Mouse (Mus musculus) midbrain, embryonic 16.5 days (tissue): ENCODE measurements around the gene Snrpa. TPM values are rescaled to one million over a fixed set of nuclear protein-coding genes. Genes with fewer than 3 reads are reported as not detected.

Source experiments
- ATAC-seq: fragments of 200-750 bp; cut with Nextera tagmentation; 2 replicates; pipeline ENCODE4 v1.8.0; 2017; ENCODE audit warnings: moderate TSS enrichment
- H3K27ac ChIP-seq: fragments of 300-500 bp; sonication (generic); 2 replicates; pipeline ENCODE4 v1.5.1; 2014; ENCODE audit warnings: mild to moderate bottlenecking, low read length, mixed read lengths
- H3K27me3 ChIP-seq: fragments of 300-500 bp; sonication (generic); 2 replicates; pipeline ENCODE4 v1.6.1; 2014; ENCODE audit warnings: low read depth, low read length, mixed read lengths; ENCODE audit not compliant: control insufficient read depth, insufficient read depth
- H3K36me3 ChIP-seq: fragments of 300-500 bp; sonication (generic); 2 replicates; pipeline ENCODE4 v1.6.1; 2014; ENCODE audit warnings: mild to moderate bottlenecking, low read length, moderate library complexity, mixed read lengths; ENCODE audit not compliant: control insufficient read depth, insufficient read depth
- H3K4me1 ChIP-seq: fragments of 300-500 bp; sonication (generic); 2 replicates; pipeline ENCODE4 v1.6.1; 2014; ENCODE audit warnings: mild to moderate bottlenecking, low read length, mixed read lengths; ENCODE audit not compliant: control insufficient read depth, insufficient read depth
- H3K4me2 ChIP-seq: fragments of 300-500 bp; sonication (generic); 2 replicates; pipeline ENCODE4 v1.6.1; 2014; ENCODE audit warnings: mild to moderate bottlenecking, low read length, mixed read lengths
- H3K4me3 ChIP-seq: fragments of 300-500 bp; sonication (generic); 2 replicates; pipeline ENCODE4 v1.5.1; 2014; ENCODE audit warnings: low read depth, mild to moderate bottlenecking, low read length, moderate library complexity, mixed read lengths
- H3K9ac ChIP-seq: fragments of 300-500 bp; sonication (generic); 2 replicates; pipeline ENCODE4 v1.6.1; 2014; ENCODE audit warnings: low read depth, low read length, mixed read lengths
- H3K9me3 ChIP-seq: fragments of 300-500 bp; sonication (generic); replicated peaks from 2 replicates; pipeline ENCODE4 v1.6.1; 2014; ENCODE audit warnings: mild to moderate bottlenecking, low read length, mixed read lengths; ENCODE audit not compliant: control insufficient read depth, poor library complexity, severe bottlenecking
- WGBS: fragments of 180-500 bp; shearing (Covaris S2); extraction: QIAGEN DNeasy Blood & Tissue Kit; methylation state at CpG from one replicate; pipeline ENCODE4 v1.1.7; 2014; 5-methylcytosine and 5-hydroxymethylcytosine counted together
- polyA plus RNA-seq: library from polyadenylated mRNA; unstranded; fragments of >200 nt; fragmentation: Nextera tagmentation; extraction: Ambion mirVana; gene quantifications from 2 replicates; pipeline ENCODE4 v1.2.1, GENCODE M21; 2015

Snrpa gene
- polyA plus RNA-seq, 1 experiment from 2014 or later: 192 TPM

- H3K4me3 ChIP-seq: no peak overlapping the region
- H3K9me3 ChIP-seq: no peaks in the 10 kb centered on the region
- H3K36me3 ChIP-seq: peaks cover 52% of the 10 kb centered on the region
- no peak overlapping the region for H3K27ac ChIP-seq
- no peak overlapping the region for H3K4me2 ChIP-seq
- H3K9ac ChIP-seq: no peak overlapping the region
- H3K4me1 ChIP-seq: peaks cover 27% of the 10 kb centered on the region
- H3K27me3 ChIP-seq: no peaks in the 10 kb centered on the region
- 97% methylated on average over 5 of the region's 5 CpGs for WGBS
- no peak for ATAC-seq
Observed at GRCm38 (mm10) chr7:27192434-27192833, 3.6 kb downstream of the Snrpa start.

- peaks cover 14% of the 10 kb centered on the region for H3K4me1 ChIP-seq
- 92% methylated on average over 10 of the region's 10 CpGs for WGBS
- no peak overlapping the region for H3K4me3 ChIP-seq
- no peaks in the 10 kb centered on the region for H3K9me3 ChIP-seq
- H3K36me3 ChIP-seq: peaks cover 76% of the 10 kb centered on the region
- H3K4me2 ChIP-seq: no peak overlapping the region
- no peak for ATAC-seq
- no peak overlapping the region for H3K27ac ChIP-seq
- H3K27me3 ChIP-seq: no peaks in the 10 kb centered on the region
- H3K9ac ChIP-seq: no peak overlapping the region
Observed at GRCm38 (mm10) chr7:27189271-27189931, 6.7 kb downstream of the Snrpa start.

- peaks cover 58% of the 10 kb centered on the region for H3K36me3 ChIP-seq
- no peak for ATAC-seq
- no peak overlapping the region for H3K4me3 ChIP-seq
- no peaks in the 10 kb centered on the region for H3K27me3 ChIP-seq
- WGBS: 89% methylated on average over 5 of the region's 5 CpGs
- H3K27ac ChIP-seq: no peak overlapping the region
- no peaks in the 10 kb centered on the region for H3K9me3 ChIP-seq
- H3K4me2 ChIP-seq: no peak overlapping the region
- H3K4me1 ChIP-seq: no peaks in the 10 kb centered on the region
- no peak overlapping the region for H3K9ac ChIP-seq
Observed at GRCm38 (mm10) chr7:27185986-27186385, 10.1 kb downstream of the Snrpa start.

GRCm38 (mm10) chr7:27184964-27185363 lies 11.1 kb downstream of the Snrpa start:
- 63% methylated on average over 3 of the region's 3 CpGs for WGBS

GRCm38 (mm10) chr7:27182498-27182897 lies 13.6 kb downstream of the Snrpa start:
- Histone ChIP-seq H3K4me2 (no peak overlapping the region), H3K36me3 (peaks cover 27% of the 10 kb centered on the region), H3K27me3 (no peaks in the 10 kb centered on the region), H3K4me3 (no peak overlapping the region), H3K9ac (no peak overlapping the region), H3K9me3 (no peaks in the 10 kb centered on the region), H3K27ac (no peak overlapping the region), H3K4me1 (peaks cover 9% of the 10 kb centered on the region)
- WGBS: 84% methylated on average over 1 of the region's 1 CpGs
- ATAC-seq: no peak

More at GRCm38 (mm10) chr7:27184964-27185363, 11.1 kb downstream of the Snrpa start:
- Histone ChIP-seq H3K4me2 (no peak overlapping the region), H3K27me3 (no peaks in the 10 kb centered on the region), H3K4me1 (no peaks in the 10 kb centered on the region), H3K36me3 (peaks cover 48% of the 10 kb centered on the region), H3K9me3 (no peaks in the 10 kb centered on the region), H3K9ac (no peak overlapping the region), H3K27ac (no peak overlapping the region), H3K4me3 (no peak overlapping the region)
- no peak for ATAC-seq

GRCm38 (mm10) chr7:27180837-27181695 lies 15.0 kb downstream of the Snrpa start, which contains the start of the genes Gm21983 and Mia:
TSS of gene Gm21983 (minus strand) at chr7:27181086.
TSS of gene Mia (minus strand) at chr7:27181157.
- ATAC-seq: no peak
- peaks cover 15% of the 10 kb centered on the region for H3K36me3 ChIP-seq
- WGBS: 69% methylated on average over 14 of the region's 14 CpGs
- H3K4me1 ChIP-seq: peaks cover 9% of the 10 kb centered on the region
- H3K9me3 ChIP-seq: no peaks in the 10 kb centered on the region
- no peak within 1 kb of the TSS for H3K4me3 ChIP-seq
- H3K4me2 ChIP-seq: no peak within 1 kb of the TSS
- H3K9ac ChIP-seq: no peak within 1 kb of the TSS
- H3K27me3 ChIP-seq: no peaks in the 10 kb centered on the region
- H3K27ac ChIP-seq: peak within 1 kb of the TSS; percentile 47

GRCm38 (mm10) chr7:27180036-27180435 lies 16.0 kb downstream of the Snrpa start:
- Histone ChIP-seq H3K4me3 (no peak overlapping the region), H3K9me3 (no peaks in the 10 kb centered on the region), H3K4me1 (peaks cover 9% of the 10 kb centered on the region), H3K4me2 (no peak overlapping the region), H3K27me3 (no peaks in the 10 kb centered on the region), H3K36me3 (peaks cover 6% of the 10 kb centered on the region; the same call in 1 of the 2 replicates), H3K27ac (0 out of 2 replicates have a peak overlapping the region, but pooled peaks have one; percentile 0), H3K9ac (no peak overlapping the region)
- no peak for ATAC-seq
- WGBS: 41% methylated on average over 5 of the region's 5 CpGs

GRCm38 (mm10) chr7:27179217-27179918 lies 16.7 kb downstream of the Snrpa start:
- H3K4me2 ChIP-seq: peak overlapping the region; percentile 54
- H3K4me1 ChIP-seq: peaks cover 9% of the 10 kb centered on the region
- 0 out of 2 replicates have a peak, but pooled peaks cover 2% of the 10 kb centered on the region for H3K36me3 ChIP-seq
- peak overlapping the region; percentile 53 for H3K4me3 ChIP-seq
- H3K27me3 ChIP-seq: no peaks in the 10 kb centered on the region
- H3K9me3 ChIP-seq: no peaks in the 10 kb centered on the region
- ATAC-seq: no peak
- WGBS: 47% methylated on average over 16 of the region's 16 CpGs
- peak overlapping the region; percentile 80 for H3K27ac ChIP-seq
- peak overlapping the region; percentile 59 for H3K9ac ChIP-seq
